Mouse (Mus musculus) gastrocnemius, adult 8-10 months (tissue): Measurements from ENCODE around the gene Ibtk. TPM values are rescaled to one million over a fixed set of nuclear protein-coding genes. Genes with fewer than 3 reads are reported as not detected.
"Not testable (repeated sequence)": the region's sequence is repeated elsewhere in the genome, so short reads cannot be mapped to it uniquely, and the experiment has no call there.

Experiments used
- DNase-seq, 2 experiments: peaks; one replicate each; pipeline ENCODE4 v3.0.0; 2022; ENCODE audit warnings: low spot score in 2 of 2
- total RNA-seq, 4 experiments: library from RNA; stranded (reverse); gene quantifications; 2 replicates each; pipeline ENCODE4 v1.2.4; 2022

Gene Ibtk
- total RNA-seq, result 10 to 100 TPM; 46.5 to 57.7 (median 51.3) TPM

DNA sequence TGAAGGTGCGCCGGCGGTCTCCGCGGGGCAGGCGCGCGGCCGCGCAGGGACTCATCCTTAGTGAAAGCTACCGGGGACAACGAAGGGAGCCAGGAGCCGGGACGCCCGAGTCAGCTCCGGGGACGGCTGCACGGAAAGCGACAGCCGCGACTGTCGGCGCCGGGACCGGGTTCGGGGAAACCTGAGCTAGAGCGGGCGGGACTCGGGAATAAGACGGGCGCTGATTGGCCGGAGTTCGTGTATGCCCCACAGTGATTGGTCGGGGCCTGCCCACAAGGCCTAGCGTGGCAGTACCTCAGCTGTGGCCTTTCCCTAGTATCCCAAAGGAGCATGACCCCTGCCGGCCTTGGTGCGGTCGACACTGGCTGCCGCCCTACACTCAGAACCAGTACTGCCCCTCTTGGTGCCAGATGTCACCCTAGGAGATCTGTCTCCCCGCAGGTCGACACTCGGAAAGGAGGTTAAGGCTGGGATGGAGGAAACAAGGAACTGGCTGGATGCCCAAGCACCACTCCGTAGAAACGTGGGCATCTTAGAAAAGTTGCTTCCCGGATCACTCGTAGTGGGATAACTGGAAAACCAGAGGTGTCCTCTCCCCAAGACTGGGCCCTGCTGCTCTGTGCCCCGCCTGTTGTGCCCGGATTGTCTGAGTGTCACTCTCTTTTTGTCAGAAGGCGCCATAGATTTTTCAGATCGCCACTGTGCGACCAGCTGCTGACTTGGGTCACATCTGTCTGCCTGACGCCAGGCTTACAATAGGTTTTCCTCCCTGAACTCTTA is at the start of gene Ibtk:
TSS of gene Ibtk (minus strand) at position 193 of the 780 bp plus-strand sequence.
- peak; percentile 96 for DNase-seq

DNA sequence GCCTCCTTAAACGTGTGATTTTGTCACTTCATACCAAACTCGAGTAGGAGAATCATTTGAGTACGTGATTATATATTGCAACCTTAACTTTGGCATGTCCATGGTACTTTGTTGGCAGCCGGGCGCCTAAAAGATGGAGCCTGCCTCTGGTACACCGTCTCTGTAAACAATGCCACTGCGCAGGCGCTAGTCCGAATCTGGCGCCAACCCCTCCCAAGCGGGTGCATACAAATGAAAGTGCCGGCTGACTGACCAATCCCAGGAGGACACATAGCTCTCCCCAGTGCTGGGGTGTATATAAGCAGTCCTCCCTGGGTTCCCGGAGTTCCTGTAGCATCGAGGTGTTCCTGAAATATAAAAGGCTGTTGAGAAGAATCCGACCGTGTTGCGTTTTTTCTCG is 42.4 kb upstream of the Ibtk start:
- not testable (repeated sequence) for DNase-seq

DNA sequence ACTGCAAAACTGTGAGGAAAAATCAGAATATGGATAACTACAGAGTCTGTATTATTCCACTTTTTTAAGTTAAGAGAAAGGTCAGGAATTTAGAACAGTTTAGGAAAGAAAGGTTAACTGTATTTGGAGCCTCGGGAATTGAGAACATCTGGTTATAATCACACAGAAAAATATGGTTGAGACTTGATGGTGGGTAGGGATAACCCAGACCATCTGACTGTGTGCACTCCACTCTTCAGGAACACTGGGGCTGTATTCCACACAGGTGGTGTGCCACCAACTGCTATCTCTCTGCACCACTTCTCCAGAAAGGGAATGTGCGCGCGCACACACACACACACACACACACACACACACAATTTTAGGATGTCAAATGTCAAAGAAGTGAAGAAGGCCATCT is 31.1 kb upstream of the Ibtk start:
- DNase-seq, result no peak

DNA sequence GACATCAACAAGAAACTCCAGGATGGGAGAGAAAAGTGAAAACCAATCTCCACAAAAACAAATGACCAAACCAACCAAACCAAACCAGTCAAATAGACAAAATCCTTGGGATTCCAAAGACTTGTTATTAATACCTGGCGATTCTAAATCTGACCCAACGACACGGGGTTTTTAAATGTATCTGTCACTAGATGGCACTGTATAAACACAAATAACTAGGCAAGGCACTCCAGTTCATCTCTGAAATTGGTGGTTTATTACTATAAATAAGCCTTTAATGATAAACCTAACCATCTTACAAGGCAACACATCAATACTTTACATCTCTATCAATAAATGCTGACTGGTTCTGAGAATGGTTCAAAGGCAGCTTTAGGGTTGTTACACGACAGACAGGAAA is 30.3 kb upstream of the Ibtk start:
- DNase-seq, result no peak

DNA sequence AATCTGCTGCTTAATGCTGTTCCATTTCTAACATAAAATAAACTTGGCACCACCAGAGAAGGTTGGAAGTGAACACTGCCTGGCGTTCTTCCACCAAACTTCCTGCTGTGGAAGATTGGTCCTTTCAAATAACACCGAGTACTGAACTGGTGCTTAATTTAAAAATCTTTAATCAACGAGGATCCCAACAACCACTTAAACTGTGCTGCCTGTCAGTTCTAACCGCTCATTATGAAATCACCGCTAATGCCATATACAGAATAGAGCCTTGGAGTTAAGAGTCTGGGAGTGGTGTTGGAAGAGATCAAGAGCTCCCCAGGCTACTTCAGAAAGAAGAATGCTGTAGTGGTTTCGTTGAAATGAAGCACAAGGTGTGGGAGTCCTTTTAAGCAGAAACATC is 28.4 kb upstream of the Ibtk start:
- no peak for DNase-seq

DNA sequence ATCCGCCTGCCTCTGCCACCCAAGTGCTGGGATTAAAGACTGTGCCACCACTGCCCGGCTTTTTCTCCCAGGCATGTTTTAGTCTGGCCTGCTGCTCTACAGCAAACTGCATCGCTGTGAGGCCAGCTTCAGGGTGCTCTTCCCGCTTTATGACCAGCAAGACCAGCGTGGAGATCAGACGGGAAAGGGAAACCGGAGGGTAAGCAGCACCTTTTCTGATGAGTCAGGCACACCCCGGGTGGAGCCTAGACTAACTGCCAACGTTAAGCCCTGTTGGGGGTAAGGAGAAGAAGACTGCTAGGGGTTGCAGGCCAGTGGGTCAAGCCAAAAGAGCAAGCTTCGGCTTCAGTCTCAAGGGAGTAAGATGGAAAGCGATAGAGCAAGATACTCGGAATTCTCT is 23.1 kb upstream of the Ibtk start:
- no peak for DNase-seq

DNA sequence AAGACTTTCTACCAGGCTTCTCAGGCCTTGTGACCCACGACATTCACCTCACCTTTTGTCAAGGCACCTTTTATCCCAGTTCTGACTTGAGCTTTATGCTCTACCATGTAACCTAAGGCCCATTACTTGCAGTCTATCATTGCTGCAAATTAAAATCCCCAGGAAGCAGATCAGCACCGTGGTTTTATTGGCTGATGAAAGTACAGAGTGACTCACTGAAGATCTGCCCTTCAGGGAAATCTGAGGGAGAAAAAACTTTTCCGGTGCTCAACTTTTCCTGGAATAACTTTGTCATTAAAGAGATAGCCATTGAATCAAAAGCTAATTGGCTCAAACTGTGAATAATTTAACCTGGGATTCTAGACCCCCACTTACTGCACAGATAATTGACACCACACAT is 22.3 kb upstream of the Ibtk start:
- DNase-seq, result no peak

DNA sequence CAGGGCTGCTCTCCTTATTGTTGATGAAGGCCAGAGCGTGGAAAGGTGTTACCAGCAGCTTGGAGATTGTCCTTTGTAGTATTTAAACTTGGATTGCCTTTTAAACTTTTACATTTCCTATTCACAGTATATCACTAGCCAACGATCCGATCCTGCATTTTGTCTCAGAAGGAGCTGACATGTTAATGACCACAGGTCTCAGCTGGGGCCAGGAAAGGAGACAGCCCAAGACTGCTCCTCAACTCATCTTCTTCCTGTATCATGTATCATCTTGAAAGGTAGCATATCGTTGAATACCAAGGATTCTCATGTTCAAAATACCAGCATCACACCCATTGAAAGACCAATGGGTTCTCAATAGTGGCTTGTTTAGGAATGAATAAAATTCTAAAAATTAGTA is 21.2 kb upstream of the Ibtk start:
- no peak for DNase-seq

DNA sequence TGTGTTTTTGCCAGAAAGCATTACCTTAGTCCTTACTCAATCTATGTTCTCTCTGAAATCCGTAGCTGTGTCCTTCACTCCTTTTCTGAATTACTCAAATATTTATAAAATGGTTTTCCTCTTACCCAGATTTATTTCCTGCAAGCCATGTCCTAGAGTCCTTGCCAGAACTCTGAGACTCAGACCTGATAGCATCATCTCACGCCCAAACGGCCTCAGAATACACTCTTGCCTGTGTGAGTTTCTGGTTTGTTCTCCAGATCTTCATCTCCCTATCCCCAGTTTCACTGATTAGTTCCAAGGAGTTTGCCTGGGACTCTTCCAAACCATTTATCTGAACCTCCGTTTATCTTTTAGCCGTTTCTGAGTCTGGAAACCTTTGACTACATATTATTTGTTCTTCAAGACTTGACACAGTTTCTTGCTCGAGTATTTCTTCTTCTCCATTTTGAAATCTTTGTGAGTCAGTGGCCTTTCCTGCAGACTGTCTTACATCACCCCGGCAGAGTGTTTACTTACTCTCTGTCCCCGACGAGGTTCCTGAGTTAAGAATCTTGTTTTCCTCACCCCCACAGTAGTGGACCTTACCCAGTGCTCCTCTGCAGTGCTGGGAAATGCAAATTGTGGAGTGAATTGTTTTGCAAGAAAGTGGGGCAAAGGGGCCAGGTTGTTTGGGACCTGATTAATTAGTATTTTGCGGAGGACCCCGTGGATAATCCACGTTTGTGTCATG is 20.1 kb upstream of the Ibtk start:
- DNase-seq, result no peak

DNA sequence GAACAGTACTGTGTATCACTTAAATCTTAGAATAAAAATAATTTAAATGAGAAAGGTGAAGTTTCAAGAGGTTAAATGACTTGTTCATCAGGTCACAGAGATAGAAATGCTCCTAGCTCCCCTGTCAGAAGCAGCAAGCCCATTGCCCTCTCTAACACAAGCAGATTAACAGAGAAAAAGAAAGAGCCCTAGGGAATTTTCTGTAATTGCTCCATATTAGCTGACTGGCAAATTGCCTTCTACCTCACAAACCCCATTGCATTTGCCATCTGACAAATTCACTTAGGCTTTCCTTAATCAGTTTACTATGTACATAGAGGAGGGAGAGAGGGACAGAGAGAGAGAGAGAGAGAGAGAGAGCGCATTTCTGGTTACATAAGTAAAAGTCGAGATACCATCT is 18.1 kb upstream of the Ibtk start:
- DNase-seq, result no peak

DNA sequence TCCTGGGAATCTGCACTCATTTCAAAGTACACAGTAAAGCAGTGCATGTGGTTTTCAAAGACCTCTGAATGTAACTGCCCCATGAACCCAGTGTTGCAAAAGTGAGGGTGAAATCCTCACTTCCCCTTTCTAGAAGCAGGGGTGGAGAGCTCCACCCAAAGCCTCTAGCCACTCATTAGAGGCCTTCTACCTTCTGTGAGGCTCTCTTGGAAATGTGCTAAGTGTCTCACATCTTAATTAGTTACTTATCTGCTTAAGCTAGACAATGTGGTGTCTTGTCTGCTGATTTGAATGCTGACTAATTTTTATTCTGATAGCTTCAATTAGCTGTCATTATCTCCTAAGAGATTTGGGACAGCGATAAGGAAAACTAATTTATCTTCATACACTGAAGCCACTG is 13.3 kb upstream of the Ibtk start:
- DNase-seq, result no peak

DNA sequence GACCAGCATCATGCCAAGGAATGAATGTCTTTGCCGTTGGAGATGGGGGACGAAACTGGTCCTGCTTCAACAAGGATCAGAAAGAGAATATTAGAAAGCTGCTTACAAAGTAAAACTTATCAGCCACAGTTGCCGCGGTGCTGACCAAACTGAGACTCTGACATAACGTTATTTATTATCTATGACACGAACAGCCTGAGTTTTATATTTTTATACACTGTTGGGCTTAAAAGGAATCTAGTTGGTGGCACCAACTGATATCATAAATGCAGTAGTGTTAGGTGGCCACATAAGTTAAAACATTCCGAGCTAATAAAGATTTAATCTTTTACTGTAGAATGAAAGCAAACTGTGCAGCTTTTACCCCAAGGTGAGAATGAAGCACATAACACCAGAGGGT is 1.7 kb upstream of the Ibtk start:
- DNase-seq, result no peak

DNA sequence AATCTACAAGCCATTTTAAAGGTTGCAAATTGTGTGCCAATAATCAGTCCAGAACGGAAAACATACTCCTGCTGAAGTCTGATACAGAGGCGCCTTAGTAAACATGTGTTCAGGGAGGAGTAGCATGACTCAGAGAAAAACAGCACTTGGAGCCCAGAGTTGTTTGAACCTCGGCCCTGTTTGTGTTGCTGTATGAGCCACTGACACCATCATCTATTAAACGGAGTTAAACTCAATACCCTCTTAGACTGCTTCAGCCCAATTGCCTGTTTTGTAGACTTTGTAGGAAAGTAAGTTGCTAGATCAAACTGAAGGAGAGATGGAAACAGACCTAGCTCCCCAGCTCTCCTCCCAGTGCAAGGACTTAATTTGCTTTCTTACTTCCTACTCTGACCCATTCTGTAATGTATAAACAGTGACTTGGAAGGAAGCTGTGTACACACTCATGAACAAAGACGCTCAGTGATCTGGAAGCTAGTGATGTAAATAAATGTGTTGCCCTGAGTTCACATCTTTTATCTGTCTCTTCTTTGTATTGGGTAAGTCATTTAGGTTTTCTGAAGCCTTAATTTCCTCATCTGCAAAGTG is 882 bp upstream of the Ibtk start:
- no peak for DNase-seq

DNA sequence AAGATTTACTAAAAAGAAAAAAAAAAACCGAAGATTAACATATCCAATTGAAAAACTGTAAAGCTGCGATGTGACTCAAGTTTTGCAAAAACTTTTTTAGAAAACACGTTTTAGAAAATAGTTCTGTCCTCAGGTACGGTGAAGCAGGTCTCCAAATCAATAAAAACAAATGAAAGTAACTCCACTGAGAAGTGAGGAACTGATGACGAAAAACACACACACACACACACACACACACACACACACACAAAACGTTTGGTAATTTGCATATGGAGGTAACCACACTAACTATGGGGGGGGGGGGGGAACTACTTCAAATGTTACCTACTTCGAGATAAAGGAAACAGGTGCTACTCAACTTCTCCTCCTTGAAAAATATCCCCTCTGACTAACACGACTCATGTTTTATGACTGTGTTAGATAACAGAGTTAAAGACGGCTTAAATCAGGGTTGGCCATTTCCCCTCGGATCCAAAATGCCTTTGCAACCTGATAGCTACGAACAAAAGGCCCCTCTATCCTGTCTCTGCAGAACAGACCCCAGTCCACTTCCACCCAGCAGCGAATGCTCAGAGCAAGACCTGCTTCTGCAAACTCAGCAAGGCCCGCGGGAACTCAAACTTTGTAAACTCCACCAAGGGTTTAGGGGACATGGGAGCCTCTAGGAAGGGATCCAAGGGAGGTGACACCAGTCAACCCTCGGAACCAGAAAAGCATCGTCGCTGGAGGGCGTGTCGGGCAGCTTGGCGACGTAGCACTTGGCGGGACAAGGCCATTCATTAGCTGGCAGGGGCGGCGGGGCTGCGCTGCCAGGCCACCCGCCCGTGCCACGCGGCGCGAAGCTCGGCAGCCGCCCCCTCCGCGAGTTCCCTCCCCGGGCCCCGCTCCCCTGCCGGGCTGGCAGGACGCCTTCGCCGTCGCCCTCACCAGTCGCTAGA is 661 bp downstream of the Ibtk start:
- peak; percentile 76 to 81 for DNase-seq

DNA sequence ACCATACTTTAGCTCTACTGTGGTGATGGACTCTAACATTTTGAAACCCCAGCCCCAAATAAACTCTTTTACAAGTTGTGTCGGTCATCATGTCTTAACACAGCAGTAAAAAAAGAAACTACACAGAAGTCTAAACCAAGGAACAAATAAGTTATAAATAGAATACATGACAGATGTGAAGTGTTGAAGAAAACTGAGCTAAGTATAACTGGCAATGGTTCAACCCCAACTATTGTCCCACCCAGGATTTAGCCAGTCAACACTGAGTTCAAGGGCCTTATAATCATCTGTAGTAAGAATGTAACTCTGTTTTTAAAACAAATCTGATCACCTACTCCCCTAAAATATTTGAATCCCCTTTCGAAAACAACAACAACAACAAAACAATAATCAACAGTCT is 3.6 kb downstream of the Ibtk start:
- no peak for DNase-seq

DNA sequence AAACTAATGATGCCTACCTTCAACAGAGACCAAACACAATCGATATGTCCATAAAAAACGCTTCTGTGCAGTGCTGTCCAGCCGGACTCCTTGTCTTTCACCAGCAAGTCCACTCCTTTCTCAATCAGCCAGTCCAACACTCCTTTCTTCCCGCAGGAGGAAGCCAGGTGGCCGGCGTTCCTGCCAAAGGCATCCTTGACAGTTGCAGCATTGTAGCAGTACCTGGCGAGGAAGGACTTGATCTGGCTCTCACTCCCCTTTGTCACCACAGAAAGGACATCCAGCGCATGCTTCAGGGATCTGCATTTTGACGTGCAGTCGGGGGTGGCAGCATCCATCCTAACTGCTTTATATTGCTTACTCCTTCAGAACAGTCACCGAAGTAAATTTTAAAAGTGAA is 5.8 kb downstream of the Ibtk start:
- no peak for DNase-seq

DNA sequence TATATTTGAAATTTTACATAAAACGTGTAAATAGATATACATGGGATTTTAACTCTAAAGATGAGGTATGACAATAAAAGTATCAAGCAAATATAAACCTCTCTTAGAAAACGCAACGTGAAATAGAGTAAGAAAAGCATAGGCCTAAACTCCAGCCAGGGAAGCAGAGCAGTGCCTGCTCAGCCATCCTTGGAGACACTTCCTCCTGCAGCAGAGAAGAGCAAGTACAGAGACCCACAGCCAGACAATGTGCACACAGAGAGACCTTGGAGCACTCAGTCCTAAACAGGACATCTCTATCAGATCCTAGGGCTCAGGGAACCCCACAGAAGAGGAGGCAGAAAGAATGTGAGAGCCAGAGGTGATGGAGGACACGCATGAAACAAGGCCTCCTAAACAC is 7.0 kb downstream of the Ibtk start:
- DNase-seq, result no peak

DNA sequence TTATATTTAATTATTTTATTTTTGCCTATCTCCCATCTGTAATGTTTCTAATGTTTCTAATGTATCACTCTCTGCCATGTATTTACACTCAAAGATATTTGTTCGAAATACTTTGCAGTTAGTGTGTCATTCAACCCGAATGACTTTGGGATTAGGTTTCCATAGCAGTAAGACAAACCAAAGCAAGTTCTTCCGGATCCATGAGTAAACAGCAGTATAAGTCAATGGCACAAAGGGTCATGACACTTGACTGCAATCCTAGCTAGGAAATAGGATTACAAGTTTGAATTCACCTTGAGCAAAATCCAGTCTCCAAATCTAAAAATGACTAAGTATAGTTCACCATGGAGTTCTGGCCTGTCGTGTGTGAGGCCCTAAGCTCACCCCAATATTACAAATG is 9.9 kb downstream of the Ibtk start:
- no peak for DNase-seq

DNA sequence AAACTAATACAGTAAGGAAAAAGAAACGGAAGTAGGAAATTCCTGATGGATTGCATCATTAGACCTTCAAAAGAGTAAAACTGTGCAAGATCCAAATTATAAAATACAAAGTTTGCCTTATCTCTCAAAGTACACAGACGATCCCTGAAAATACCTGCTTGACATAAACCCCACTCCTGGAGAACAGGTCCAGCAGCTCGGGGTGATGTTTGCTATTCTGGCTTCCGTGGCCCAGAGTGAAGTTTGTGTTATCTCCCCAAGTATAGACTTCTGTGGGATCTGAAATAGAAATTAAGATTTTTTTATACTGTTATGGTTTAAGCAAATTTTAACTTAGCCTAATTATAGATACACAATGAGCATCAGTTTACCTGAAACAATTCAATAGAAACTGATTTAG is 14.3 kb downstream of the Ibtk start:
- DNase-seq, result no peak

DNA sequence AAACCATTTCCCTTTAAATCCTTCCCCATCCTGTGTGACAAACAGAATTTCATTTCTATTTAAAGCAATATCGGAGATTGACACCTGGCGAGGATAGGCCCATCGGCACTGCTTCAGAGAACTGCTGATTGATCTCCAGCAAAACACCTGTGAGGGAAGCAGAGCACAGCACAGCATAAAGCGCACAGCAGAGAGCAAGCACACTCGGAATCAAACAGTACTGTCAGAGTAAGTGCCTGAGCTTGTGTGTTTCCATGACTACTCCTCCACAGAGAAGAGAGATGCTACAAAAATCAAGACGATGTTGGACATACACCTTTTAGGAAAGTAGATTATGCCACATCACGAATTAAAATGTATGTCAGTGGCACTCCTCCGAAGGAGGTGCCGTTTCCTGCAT is 25.1 kb downstream of the Ibtk start:
- DNase-seq, result no peak

DNA sequence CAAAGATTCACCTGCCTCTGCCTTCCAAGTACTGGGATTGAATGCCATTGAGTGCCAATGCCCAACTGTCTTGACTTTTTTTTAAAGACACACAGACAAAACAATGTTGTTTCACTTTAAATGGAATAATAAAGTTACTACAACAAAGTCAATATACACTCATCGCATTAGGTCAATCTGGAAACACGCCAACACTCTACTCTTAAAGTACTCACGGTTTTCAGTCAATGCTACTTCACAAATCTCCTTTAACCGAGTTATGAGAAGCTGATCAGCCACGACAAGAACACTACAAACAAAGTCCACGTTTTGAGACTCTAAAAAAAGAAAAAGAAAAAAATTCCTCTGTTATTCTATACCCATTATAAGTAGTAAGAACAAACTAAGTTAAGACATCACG is 31.8 kb downstream of the Ibtk start:
- DNase-seq, result no peak

DNA sequence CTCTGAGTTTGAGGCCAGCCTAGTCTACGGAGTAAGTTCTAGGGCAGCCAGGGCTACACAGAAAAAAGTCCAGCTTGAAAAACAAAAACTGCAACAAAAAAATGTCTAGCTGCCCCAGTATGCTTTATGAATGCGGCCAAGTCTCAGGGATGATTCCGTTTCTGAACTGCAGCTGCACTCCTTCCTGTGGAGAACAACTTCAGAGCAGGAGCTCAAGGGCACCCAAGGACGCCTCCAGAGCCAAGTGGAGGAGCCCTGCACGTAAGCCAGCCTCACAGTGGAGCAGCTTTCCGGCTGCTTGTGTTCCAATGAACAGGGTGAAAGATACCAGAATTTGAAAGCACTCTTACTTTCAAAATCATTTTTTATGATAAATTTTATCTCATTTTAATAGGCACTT is 41.8 kb downstream of the Ibtk start:
- no peak for DNase-seq
